Mouse (Mus musculus) kidney, adult 8-10 months (tissue): ENCODE data around the gene Ttc3.
A peak's percentile ranks its signal among the peaks of the same experiment; 100 is the strongest.
"Not testable (repeated sequence)": the region's sequence is repeated elsewhere in the genome, so short reads cannot be mapped to it uniquely, and the experiment has no call there.

Experiments used
- DNase-seq, 2 experiments: peaks; one replicate each; pipeline ENCODE4 v3.0.0; 2022

Ttc3 gene

DNA sequence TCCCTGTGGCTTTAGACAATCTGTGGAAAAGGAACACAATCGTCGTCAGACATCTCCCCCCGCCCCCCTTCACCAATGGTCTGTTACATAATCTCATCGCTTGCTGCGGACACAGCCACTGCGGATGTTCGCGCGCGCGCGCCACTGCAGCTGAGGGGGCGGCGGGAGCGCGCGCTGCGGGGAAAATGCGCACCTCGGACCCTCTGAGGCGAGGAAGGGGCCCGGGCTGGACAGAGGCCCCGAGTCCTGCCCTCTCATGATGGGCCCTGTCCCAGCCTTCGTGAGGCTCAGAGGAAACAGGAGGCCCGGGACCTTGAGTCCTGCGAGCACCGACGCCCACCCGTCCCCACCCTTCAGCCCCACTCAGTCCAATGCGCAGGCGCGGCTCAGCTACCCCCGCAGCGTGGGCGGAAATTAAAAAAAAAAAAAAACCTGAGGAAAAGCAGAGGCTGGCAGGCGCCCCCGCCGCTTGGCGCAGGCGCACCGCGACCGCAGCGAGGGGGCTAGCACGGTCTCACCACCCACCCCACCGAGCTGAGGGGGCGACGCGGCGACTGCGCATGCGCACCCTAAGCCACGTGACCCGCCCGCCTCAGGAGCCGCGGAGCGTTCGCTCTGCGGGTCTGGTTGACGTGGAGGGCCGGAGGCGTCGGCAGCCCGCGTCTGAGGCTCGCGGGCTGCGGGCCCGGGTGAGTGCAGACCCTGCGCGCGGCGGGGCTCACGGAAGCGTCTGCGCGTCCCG is at the start of gene Ttc3:
TSS of gene Ttc3 (plus strand) at position 446 of the 742 bp plus-strand sequence.
- DNase-seq, result peak; percentile 86 to 90

DNA sequence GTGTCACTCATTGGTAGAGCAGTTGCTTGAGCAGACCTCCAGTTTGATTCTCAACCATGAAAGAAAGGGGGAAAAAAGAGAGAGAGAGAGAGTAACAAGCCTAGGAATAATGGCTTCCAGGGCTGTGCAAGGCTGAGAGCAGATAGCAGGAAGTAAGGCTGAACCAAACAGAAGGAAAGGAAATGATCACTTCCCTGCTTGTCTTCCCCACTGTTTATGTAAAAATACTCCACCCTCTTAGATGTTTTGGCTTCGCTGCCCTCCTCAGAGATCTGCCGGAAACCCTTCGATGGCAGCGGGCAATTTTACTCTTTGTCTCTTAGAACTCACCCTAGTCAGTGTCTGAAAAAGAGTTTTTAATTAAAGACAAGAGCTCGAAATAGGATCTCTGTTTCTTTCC is 46.7 kb upstream of the Ttc3 start:
- DNase-seq, result no peak

DNA sequence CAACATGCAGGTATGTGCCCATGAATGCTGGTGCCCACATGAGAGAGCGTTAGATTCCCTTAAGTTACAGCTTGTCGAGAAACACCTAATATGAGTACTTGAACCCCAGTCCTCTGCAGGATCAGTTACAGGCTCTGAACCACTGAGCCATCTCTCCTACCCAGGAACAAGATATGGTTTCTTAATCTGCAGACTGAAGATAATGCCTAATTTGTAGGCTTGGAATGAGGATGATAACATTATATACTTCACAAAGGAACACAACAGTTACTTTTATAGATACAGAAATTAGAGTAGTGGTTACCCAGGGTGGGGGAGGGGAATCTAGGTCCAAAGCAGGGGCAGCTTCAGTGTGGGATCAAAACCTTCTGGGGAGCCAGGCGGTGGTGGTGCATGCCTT is 44.4 kb upstream of the Ttc3 start:
- no peak for DNase-seq

DNA sequence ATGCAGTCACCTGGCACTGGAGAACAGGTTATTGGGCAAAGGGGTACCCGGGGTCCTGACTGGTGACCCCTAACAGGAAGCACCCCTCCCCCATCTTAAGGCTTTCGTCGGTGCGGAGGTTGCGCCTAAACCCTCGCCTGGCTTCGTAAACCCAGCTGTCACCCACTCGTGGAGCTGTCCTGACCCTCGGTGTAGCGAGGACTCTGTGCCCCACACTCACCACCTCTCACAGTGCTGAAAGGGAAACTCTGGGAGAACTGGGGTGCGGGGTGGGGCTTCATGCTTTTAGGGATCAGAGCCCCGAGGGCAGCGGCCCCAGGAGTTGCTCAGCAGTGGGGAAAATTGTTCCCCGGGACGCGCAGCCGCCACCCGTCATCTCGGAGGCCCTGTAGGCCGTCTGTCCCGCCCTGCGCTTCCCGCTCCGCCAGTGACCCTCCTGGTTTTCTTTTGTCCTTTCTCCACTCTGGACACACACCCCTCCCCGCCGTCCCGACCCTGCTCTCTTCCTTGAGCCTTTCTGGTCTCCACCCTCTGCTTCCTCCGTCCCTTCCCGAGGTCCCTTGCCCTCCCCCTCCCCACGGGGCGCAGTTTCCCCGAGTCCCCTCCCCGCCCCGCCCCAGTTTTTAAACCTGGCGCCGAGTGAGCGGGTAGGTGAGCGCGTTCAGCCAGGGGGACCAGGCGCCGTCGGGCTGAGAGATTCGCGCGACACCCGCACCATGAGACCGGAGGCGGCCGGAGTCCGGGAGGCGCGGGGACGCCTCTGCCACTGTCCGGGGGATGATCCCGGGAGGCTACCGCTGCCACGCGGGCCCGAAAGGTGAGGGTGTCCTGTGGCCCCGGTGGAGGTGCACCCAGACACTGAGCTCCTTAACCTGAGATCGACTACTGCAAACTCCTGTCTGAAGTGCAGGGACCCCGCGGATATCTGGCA is 42.4 kb upstream of the Ttc3 start, which contains the start of gene Ripply3:
TSS of gene Ripply3 (plus strand) at position 640 of the 931 bp plus-strand sequence.
- DNase-seq, result peak; percentile 67 to 69

DNA sequence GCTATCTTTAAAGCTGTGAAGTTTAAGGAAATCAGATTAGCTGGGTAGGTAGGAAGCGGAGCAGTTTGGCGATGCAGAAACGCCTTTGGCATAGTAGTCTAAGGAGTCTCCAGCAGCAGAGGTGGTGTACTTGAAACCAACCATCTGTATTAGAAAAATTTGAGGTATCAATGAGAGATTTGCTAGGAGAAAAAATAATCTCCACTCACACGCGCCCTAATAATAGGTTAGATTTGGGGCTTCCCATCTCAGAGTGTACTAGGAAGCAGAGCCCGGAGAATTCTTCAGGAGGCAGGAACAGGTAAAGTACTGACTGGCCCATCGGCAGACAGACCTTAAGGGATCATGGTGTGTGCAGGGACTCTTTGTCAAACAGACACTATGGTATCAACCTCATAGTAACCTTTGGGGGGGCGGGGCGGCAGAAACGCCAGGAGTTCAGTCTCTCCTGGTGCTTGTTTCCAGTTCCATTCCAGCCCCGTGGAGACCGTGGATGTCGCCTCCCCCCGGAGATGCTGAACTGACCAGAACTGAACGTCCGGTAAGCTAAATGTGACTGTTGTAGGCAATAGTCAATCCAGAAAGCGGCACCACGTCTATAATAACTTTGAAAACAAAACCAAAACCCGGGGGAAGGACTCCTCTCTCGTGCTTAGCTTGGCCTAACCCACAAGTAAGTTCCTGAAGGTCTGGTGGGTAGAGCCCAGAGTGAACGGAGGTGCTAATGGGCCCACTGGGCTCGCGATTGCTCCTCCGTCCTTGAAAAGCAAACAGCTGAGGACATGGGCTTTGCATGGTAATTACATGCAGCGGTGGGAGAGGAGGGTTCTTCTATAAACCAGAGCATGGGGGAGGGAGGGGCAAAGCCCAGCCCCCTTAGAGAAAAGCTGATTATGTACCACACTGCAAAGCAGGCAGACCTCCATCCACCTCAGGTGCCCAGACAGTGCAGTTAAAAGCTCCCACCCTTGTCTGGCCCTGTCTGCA is 41.2 kb upstream of the Ttc3 start:
- DNase-seq, result no peak

DNA sequence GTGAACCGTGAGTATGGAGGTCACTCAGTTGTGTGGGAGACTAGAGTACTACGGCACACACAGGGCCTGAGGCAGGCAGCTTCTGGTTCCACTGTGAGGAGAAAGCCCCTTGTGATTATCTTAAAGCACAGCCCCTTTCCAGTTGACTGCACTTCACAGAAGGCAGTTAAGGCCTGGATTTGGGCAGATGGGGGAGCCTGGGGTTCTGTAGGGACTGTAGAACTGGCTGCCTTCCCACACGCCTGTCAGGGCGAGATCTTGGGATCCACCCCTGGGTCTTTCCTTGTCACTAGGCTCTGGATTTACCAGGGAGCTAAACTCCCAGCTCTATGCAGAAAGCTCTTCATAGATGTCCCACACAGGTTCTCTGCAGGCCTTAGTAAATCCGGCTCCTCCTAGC is 40.0 kb upstream of the Ttc3 start:
- DNase-seq, result no peak

DNA sequence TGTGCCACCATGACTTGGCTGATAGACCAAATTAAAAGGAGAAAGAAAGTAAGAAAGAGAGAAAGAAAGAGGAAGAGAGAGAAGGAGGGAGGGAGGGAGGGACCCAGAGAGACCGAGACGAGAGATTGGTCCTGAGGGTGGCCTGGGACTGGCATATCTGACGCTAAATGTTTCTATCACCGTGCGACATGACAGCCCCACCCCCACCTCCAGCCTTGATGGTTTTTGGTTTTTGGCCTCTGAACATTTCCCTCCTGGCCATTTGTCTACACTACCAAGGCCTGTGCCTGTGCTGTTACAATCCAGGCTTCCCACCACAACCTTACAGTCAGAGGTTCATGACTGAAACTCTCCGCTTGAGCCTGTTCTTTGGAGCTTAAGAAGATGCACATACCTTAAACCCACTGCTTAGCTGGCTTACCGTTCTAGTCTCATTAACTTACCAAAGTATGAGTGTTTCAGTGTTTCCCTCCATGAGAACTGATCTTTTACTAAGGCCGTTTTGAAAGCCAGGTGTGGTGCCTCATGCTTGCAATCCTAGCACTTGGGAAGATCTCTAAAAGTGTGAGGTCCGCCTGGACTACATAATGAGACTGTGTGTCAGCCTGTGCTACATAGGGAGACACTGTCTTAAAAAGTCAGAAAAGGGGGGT is 39.1 kb upstream of the Ttc3 start:
- no peak for DNase-seq

DNA sequence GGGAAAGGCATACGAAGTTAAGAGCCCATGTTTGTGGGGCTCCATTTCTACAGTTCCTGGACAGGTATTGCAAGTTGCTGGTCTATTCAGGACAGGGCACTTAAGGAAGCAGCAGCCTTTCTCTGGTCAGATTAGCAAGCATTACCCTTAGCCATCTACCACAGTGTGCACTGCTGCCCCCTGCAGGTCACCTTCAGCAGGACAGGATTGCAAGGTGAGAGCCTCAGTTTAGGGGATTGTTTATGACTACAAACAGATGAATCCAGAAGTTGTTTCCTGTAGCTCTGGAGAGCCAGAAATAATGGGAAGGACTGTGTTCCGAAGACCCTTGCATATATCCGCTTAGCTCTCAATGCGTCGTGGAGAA is 38.5 kb upstream of the Ttc3 start:
- peak; percentile 53 to 80 for DNase-seq

DNA sequence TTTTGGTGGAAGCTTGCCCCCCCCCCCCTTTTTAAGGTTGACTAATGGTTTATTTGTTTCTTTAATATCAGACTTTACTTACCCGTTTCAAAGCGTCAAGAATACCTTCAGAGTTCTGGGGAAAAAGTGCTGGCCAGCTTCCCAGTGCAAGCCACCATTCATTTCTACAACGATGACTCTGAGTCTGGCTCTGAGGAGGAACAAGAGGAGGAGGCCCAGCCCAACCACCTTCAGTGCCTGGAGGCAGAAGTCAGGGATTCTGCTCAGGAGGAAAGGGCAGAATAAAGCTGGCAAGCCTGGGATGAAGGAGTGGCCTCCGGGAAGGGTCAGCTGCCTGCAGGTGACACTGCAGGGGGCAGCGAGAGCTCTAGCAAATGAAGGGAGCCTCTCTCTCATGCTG is 34.8 kb upstream of the Ttc3 start:
- DNase-seq, result no peak

DNA sequence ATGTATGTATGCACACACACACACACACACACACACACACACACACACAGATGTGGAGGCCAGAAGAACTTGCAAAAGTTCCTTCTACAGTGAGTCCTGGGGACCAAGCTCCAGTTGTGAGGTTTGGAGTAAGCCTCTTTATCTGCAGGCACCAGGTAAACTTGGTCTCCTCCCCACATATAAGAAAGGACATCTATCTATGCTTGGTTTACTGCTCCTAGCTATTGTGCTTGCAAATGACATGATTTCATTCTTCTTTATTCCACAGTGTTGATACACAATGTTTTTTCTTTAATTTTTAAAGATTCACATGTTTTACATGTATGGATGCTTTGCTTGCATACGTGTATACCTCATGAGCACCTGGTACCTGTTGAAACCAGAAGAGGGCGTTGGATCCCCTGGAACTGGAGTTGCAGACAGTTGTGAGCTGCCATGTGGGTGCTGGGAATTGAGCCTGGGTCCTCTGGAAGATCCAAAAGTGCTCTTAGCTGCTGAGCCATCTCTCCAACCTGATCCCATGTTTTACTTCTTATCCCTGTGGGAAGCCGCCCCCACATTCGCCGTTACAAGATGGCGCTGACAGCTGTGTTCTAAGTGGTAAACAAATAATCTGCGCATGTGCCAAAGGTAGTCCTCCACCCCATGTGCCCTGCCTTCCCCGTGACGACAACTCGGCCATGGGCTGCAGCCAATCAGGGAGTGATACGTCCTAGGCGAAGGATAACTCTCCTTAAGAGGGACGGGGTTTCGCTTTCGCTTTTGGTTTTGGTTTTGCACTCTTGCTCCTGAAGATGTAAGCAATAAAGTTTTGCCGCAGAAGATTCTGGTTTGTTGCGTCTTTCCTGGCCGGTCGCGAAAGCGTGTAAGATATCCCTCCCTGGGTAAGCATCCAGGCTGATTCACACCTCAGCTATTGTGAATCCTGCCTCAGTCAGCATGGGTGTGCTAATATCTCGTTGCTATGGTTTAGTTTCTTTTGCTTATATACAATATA is 31.0 kb upstream of the Ttc3 start:
- not testable (repeated sequence) for DNase-seq

DNA sequence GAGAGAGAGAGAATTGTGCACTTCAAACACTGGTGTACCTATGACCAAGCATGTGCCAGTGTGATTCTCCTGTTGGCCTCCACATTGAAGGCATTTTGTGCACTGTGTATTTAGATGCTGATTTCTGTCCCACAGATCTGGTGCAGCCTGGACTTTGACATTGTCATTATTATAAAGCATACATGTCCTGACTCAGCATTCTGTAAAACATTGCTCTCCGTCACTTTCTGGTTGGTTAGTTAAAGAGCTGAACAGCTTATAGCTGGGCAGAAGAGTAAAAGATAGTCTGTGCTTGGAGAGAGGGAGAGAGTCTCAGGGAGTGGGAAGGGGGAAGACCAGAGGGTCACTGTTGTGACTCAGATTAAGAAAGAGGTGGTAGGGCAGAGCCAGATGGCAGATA is 24.7 kb upstream of the Ttc3 start:
- DNase-seq, result no peak

DNA sequence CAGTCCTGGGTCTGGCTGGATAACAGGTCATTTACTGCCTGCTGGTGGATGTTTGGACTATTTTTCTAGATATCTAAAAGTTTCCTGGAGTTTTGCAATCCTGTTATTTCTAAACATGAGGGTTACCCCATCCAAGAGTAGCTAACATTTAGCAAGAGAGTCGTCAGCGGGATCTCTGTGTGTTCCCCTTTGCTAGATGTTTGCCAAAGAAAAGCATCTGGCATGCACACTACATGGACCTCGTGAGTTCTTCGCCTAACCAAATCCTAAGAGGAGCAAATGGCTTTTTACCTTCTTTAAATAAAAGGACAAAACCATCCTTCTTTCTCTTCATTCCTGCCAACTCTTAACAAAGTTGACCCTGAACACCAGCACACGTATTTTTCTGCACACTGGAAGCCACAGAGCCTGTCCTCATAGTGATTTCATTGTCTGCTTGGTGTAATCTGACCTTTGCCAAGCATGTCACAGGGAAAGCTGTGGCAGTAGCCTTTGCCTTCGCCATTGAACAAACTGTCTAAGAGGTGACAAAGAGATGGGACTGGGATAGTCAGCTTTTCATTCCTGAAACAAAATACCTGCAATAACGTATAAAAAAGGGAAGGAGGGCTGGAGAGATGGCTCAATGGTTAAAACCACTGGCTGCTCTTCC is 23.2 kb upstream of the Ttc3 start:
- no peak for DNase-seq

DNA sequence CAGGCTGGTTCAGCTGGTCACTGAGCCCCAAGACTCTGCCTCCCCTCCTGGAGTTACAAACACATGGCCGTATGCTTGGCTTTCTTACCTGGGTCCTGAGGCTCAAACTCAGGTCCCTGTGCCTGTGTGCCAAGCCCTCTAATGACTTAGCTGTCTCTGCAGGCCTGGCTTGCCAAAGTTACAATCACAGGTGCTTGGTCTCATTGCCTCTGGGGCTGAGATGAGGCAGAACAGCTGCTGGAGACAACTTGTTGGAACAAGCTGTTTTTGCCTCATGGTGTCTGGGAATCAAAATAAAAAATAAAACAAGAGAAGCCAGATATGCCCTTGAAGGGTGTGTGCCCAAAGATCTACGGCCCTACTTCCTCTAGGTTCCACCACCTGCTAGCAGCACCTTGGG is 21.6 kb upstream of the Ttc3 start:
- no peak for DNase-seq

DNA sequence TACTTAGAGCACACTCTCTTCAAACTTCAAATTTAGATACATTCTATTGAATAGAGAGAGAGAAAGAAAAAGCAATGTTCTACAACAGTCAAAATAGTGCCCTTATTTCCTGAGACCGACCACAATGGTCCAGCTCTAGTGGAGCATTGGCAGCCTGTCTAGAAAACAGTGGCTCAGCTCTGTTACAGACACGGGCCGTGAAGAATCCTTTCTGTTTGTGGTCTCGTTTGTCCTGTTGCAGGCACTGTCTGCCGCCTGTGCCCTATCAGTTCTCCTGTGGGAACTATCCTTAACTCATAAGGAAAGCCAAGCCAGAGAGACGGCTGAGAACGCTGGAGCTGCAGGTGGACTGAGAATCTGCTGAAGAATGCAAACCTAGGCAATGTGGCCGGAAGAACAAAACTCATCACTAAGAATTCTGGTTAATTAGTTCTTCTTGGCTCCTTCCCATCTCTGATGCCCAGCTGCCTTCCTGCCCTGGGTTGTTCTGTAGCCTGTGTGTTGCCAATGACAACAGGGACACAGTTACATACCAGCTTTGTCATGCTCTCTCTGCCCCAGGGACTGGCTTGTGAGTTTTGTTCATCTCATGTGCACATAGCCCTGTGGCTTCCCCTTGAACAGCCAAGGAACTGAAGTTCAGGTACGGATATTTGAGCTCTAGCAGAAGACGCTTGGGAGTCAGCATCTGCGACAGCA is 20.7 kb upstream of the Ttc3 start:
- DNase-seq, result peak; percentile 38 to 46

DNA sequence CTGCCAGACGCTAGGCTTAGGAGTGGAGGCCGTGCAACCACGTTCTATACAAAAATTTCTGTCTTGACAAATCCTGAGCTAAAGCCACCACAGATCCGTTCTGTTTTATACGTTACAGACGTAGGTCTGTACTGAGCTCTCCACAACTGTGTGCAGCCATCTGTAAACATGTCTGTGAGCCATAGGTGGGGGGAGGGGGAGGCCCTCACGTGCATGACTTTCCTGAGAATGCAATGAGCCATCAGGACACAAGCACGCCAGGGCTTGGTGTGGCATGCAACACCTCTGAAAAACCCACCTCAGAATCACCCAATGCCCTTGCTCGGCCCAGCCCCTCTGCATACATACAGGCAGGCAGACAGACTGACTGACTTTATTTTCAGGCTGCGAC is 20.1 kb upstream of the Ttc3 start:
- DNase-seq, result no peak

DNA sequence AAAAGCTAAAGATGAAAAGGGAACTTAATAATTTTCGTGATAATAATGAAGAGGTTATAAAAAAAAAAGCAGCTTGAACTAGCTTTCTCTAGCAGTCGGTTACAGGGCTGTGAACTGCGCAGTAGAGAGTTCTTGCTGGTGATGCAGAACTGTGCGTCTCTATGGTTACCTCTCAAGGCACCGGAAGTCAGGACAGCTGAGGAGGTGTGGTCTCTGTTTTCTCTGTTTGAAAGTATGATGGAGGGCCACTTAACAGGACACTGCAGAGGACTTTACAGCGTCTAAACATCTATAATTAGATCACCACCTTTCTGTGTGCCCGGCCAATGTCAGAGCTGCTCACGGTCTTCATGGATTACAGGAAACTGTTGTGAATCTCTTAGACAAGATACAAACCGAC is 16.0 kb upstream of the Ttc3 start:
- no peak for DNase-seq

DNA sequence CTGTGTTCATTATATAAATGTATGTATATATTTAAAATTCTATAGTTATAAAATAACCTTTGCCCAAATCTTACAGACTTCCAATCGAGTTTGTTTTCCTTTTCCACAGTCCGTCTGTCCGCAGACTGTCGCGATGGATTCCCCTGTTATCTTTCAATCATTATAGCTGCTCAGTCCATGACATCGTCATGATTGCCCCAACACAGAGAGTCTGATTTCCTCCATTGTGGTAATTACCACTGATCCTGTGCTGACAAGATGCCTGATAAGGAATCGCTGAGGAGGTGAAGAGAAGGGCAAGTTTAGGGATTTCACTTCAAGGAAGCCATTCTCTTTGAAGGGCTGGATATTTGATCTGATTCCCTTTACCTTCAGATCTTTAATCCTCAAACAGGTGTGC is 14.4 kb upstream of the Ttc3 start:
- no peak for DNase-seq

DNA sequence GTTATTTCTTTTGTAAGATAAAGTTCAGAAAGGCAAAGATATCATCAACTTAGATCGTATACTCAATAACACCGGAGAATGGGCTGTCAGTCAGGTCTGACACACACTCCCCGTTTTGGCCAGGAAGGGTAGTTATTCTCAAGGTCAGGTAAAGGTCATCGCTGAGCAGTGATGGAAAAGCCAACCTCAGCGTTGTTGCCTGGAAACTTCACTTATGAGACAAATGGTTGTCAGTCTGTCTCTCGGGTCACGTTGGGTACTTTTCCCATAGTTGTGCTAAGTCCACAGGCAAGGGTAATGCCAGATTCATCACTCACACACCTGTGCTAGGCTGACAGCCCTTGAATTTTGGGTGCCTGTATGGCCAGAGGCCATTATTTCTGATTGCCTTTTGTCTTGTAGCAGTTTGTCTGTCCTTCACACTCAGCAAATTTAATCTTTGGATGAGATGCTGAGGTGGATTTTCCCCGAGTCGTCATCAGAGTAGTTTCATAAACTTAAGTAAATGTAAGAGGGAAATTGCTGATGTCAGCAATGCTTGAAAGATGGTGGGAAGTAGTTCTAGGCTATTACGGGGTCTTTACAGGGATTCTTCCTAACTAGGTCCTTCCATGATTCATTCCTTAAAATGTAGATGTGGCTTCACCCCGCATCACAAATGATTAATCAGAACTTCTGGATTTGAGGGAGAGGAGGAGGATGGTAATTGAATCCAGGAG is 13.5 kb upstream of the Ttc3 start:
- DNase-seq, result no peak

DNA sequence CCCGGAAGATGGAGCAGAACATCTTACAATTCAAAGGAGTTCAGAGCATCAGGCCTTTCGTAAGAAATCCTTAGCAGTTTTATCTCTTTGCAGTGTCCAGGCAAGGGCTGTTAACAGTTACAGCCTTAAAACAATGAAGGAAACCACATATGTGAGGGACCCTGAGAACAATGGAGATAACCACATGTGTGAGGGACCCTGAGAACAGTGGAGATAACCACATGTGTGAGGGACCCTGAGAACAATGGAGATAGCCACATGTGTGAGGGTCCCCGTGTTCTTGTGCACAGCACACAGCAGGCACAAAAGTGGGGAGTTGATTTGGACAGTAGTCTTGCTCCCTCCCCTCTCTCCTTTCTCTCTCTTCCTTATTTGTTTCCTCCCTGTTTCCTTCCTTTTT is 12.3 kb upstream of the Ttc3 start:
- no peak for DNase-seq
